Mouse (Mus musculus) embryonic facial prominence, embryonic 11.5 days (tissue): Measurements from ENCODE around the gene Kcnmb4. TPM values are rescaled to one million over a fixed set of nuclear protein-coding genes. Genes with fewer than 3 reads are reported as not detected.
A peak's percentile ranks its signal among the peaks of the same experiment; 100 is the strongest.

ENCODE experiments used
- ATAC-seq: fragments of 200-750 bp; cut with Nextera tagmentation; replicated peaks from 2 replicates; pipeline ENCODE4 v1.8.0; 2017; ENCODE audit warnings: low read depth; ENCODE audit not compliant: insufficient number of reproducible peaks, low FRiP score, low TSS enrichment
- DNase-seq: peaks from one replicate; pipeline ENCODE4 v3.0.0-alpha.2; 2015; ENCODE audit warnings: low spot score
- H3K27ac ChIP-seq: fragments of 300-500 bp; sonication (generic); replicated peaks from 2 replicates; pipeline ENCODE4 v1.5.1; 2014; ENCODE audit warnings: mild to moderate bottlenecking, low read depth, low read length, control low read depth
- H3K27me3 ChIP-seq: fragments of 300-500 bp; sonication (generic); 2 replicates; pipeline ENCODE4 v1.6.1; 2014; ENCODE audit warnings: mild to moderate bottlenecking, low read length, moderate library complexity, mixed read lengths; ENCODE audit not compliant: control insufficient read depth, insufficient read depth
- H3K36me3 ChIP-seq: fragments of 300-500 bp; sonication (generic); replicated peaks from 2 replicates; pipeline ENCODE4 v1.6.1; 2014; ENCODE audit warnings: low read depth, mild to moderate bottlenecking, low read length, moderate library complexity, mixed read lengths; ENCODE audit not compliant: control insufficient read depth, insufficient read depth
- H3K4me1 ChIP-seq: fragments of 300-500 bp; sonication (generic); 2 replicates; pipeline ENCODE4 v1.6.1; 2014; ENCODE audit warnings: low read length, mixed read lengths; ENCODE audit not compliant: control insufficient read depth, insufficient read depth
- H3K4me2 ChIP-seq: fragments of 300-500 bp; sonication (generic); 2 replicates; pipeline ENCODE4 v1.6.1; 2014; ENCODE audit warnings: low read depth, mild to moderate bottlenecking, control low read depth, low read length, moderate library complexity
- H3K4me3 ChIP-seq: fragments of 300-500 bp; sonication (generic); 2 replicates; pipeline ENCODE4 v1.5.1; 2014; ENCODE audit warnings: low read depth, low read length, control low read depth
- H3K9ac ChIP-seq: fragments of 300-500 bp; sonication (generic); replicated peaks from 2 replicates; pipeline ENCODE4 v1.6.1; 2014; ENCODE audit warnings: mild to moderate bottlenecking, control low read depth, low read length
- H3K9me3 ChIP-seq: fragments of 300-500 bp; sonication (generic); replicated peaks from 2 replicates; pipeline ENCODE4 v1.6.1; 2016; ENCODE audit warnings: mild to moderate bottlenecking, low read length, inconsistent platforms, mixed read lengths; ENCODE audit not compliant: control insufficient read depth
- WGBS: fragments of 180-500 bp; shearing (Covaris S2); extraction: QIAGEN DNeasy Blood & Tissue Kit; methylation state at CpG from one replicate; pipeline ENCODE4 v1.1.7; 2014; 5-methylcytosine and 5-hydroxymethylcytosine counted together
- polyA plus RNA-seq: library from polyadenylated mRNA; unstranded; fragments of >200 nt; fragmentation: Nextera tagmentation; extraction: Ambion mirVana; gene quantifications from 2 replicates; pipeline ENCODE4 v1.2.1, GENCODE M21; 2014

Kcnmb4 gene
- polyA plus RNA-seq, 1 experiment from 2014 or later: 12.8 TPM

- no peak overlapping the region for H3K9ac ChIP-seq
- ATAC-seq: no peak
- no peaks in the 10 kb centered on the region for H3K4me1 ChIP-seq
- 92% methylated on average over 3 of the region's 3 CpGs for WGBS
- no peak overlapping the region for H3K4me2 ChIP-seq
- H3K27ac ChIP-seq: no peak overlapping the region
- no peak overlapping the region for H3K4me3 ChIP-seq
- H3K9me3 ChIP-seq: no peaks in the 10 kb centered on the region
- DNase-seq: no peak
- H3K36me3 ChIP-seq: no peaks in the 10 kb centered on the region; the same call in 1 of the 2 replicates
- H3K27me3 ChIP-seq: no peaks in the 10 kb centered on the region
Observed at GRCm38 (mm10) chr10:116492768-116493167, 19.1 kb upstream of the Kcnmb4 start.

- Histone ChIP-seq H3K27ac (no peak overlapping the region), H3K27me3 (no peaks in the 10 kb centered on the region), H3K4me1 (no peaks in the 10 kb centered on the region), H3K4me2 (no peak overlapping the region), H3K9me3 (no peaks in the 10 kb centered on the region), H3K36me3 (no peaks in the 10 kb centered on the region; the same call in 1 of the 2 replicates), H3K4me3 (no peak overlapping the region), H3K9ac (no peak overlapping the region)
- no peak for DNase-seq
- ATAC-seq: no peak
- WGBS: 90% methylated on average over 10 of the region's 10 CpGs
Observed at GRCm38 (mm10) chr10:116486895-116487747, 13.4 kb upstream of the Kcnmb4 start.

- no peak overlapping the region for H3K9ac ChIP-seq
- no peaks in the 10 kb centered on the region for H3K27me3 ChIP-seq
- H3K4me2 ChIP-seq: no peak overlapping the region
- no peak for ATAC-seq
- H3K9me3 ChIP-seq: no peaks in the 10 kb centered on the region
- no peak overlapping the region for H3K4me3 ChIP-seq
- H3K4me1 ChIP-seq: no peaks in the 10 kb centered on the region
- DNase-seq: no peak
- no peaks in the 10 kb centered on the region for H3K36me3 ChIP-seq
- 91% methylated on average over 12 of the region's 12 CpGs for WGBS
- H3K27ac ChIP-seq: no peak overlapping the region
Observed at GRCm38 (mm10) chr10:116481917-116482316, 8.2 kb upstream of the Kcnmb4 start.

GRCm38 (mm10) chr10:116480988-116481387 is 7.3 kb upstream of the Kcnmb4 start:
- Histone ChIP-seq H3K9ac (no peak overlapping the region), H3K4me3 (no peak overlapping the region), H3K4me1 (no peaks in the 10 kb centered on the region), H3K27ac (no peak overlapping the region), H3K27me3 (no peaks in the 10 kb centered on the region), H3K4me2 (no peak overlapping the region), H3K9me3 (no peaks in the 10 kb centered on the region), H3K36me3 (no peaks in the 10 kb centered on the region)
- WGBS: 90% methylated on average over 5 of the region's 5 CpGs
- DNase-seq (no peak), ATAC-seq (no peak)

GRCm38 (mm10) chr10:116476559-116476958 is 2.9 kb upstream of the Kcnmb4 start:
- WGBS: 90% methylated on average over 3 of the region's 3 CpGs
- Histone ChIP-seq H3K4me1 (no peaks in the 10 kb centered on the region), H3K9me3 (no peaks in the 10 kb centered on the region), H3K4me2 (no peak overlapping the region), H3K9ac (no peak overlapping the region), H3K27ac (no peak overlapping the region), H3K36me3 (no peaks in the 10 kb centered on the region), H3K27me3 (no peaks in the 10 kb centered on the region), H3K4me3 (no peak overlapping the region)
- DNase-seq: no peak
- ATAC-seq: no peak

GRCm38 (mm10) chr10:116475725-116476124 is 2.0 kb upstream of the Kcnmb4 start:
- ATAC-seq: no peak
- H3K4me3 ChIP-seq: no peak overlapping the region
- H3K4me1 ChIP-seq: no peaks in the 10 kb centered on the region
- 66% methylated on average over 6 of the region's 6 CpGs for WGBS
- H3K27ac ChIP-seq: no peak overlapping the region
- no peak overlapping the region for H3K4me2 ChIP-seq
- no peak for DNase-seq
- H3K27me3 ChIP-seq: no peaks in the 10 kb centered on the region
- no peak overlapping the region for H3K9ac ChIP-seq
- H3K9me3 ChIP-seq: no peaks in the 10 kb centered on the region
- no peaks in the 10 kb centered on the region for H3K36me3 ChIP-seq

GRCm38 (mm10) chr10:116473071-116473758 is 463 bp downstream of the Kcnmb4 start:
- DNase-seq: peak; percentile 71
- WGBS: under 1% methylated on average over 37 of the region's 78 CpGs

GRCm38 (mm10) chr10:116472579-116472978 is 1.1 kb downstream of the Kcnmb4 start:
- Histone ChIP-seq H3K9ac (peak overlapping the region; percentile 87), H3K4me1 (no peaks in the 10 kb centered on the region), H3K36me3 (no peaks in the 10 kb centered on the region), H3K4me3 (peak overlapping the region; percentile 72), H3K4me2 (peak overlapping the region; percentile 91), H3K27ac (no peak overlapping the region), H3K9me3 (no peaks in the 10 kb centered on the region), H3K27me3 (no peaks in the 10 kb centered on the region)
- ATAC-seq: no peak
- DNase-seq: no peak
- 9% methylated on average over 5 of the region's 5 CpGs for WGBS

More at GRCm38 (mm10) chr10:116473071-116473758, 463 bp downstream of the Kcnmb4 start:
- Histone ChIP-seq H3K4me2 (peak overlapping the region; percentile 91), H3K9me3 (no peaks in the 10 kb centered on the region), H3K27ac (peak overlapping the region; percentile 48; the same call in 1 of the 2 replicates), H3K4me3 (peak overlapping the region; percentile 72), H3K4me1 (no peaks in the 10 kb centered on the region), H3K27me3 (no peaks in the 10 kb centered on the region), H3K9ac (peak overlapping the region; percentile 87), H3K36me3 (no peaks in the 10 kb centered on the region)
- ATAC-seq: peak; percentile 60
